8 mouse cellular contexts compared by ENCODE assay signal in genomic region chr6:135011734-135012116, GRCm38 (mm10). TPM values are rescaled to one million over a fixed set of nuclear protein-coding genes. Genes with fewer than 3 reads are reported as not detected.
DNase-seq lines count a peak whose midpoint lies in the region; ATAC-seq and TF ChIP-seq lines count a peak whose summit lies in the region.

No protein-coding gene starts in this region.

- DNase-seq in lung, postnatal 4 days: no peak
- no peak for DNase-seq in cerebellum, adult 9-10 months
- no peak for DNase-seq in cerebellum, postnatal 4 days (ENCODE audit: low spot score in 2 of 2)
- DNase-seq in layer of hippocampus, adult 9-11 months: no peak

- H3K9me3 ChIP-seq in lung, embryonic 16.5 days (ENCODE audit: control insufficient read depth, low read length): no peaks in the 10 kb centered on the region
- no peaks in the 10 kb centered on the region for H3K9me3 ChIP-seq in erythroblast, embryonic 14.5 days (ENCODE audit: control insufficient read depth, low read length)
- no peaks in the 10 kb centered on the region for H3K9me3 ChIP-seq in limb, embryonic 13.5 days

- H3K27ac ChIP-seq in lung, embryonic 16.5 days (ENCODE audit: low read length): 0 out of 2 replicates have a peak overlapping the region, but pooled peaks have one; percentile 34
- H3K27ac ChIP-seq in limb, embryonic 13.5 days: no peak overlapping the region
- H3K27ac ChIP-seq in olfactory bulb, adult 2 months (ENCODE audit: insufficient read depth, low read depth, low read length): peak overlapping the region; percentile 35; the same call in 1 of the 2 replicates

- ATAC-seq in lung, embryonic 16.5 days (ENCODE audit: low read depth): peak; percentile 50
- ATAC-seq in limb, embryonic 13.5 days (ENCODE audit: low FRiP score, low read depth): peak; percentile 66

- no peaks in the 10 kb centered on the region for H3K27me3 ChIP-seq in lung, embryonic 16.5 days (ENCODE audit: control insufficient read depth, insufficient read depth, low read depth, low read length)
- H3K27me3 ChIP-seq in erythroblast, embryonic 14.5 days (ENCODE audit: control insufficient read depth): no peaks in the 10 kb centered on the region
- no peaks in the 10 kb centered on the region for H3K27me3 ChIP-seq in limb, embryonic 13.5 days

- TF ChIP-seq POLR2A in olfactory bulb, adult 2 months (IDR thresholded peaks at IDR 0.05; ENCODE audit: insufficient read depth, low read depth, low read length): no peak

- H3K9ac ChIP-seq in lung, embryonic 16.5 days (ENCODE audit: low read length): peak overlapping the region; percentile 84
- peak overlapping the region; percentile 72 for H3K9ac ChIP-seq in limb, embryonic 13.5 days

- peaks cover 23% of the 10 kb centered on the region for H3K36me3 ChIP-seq in lung, embryonic 16.5 days (ENCODE audit: control insufficient read depth, insufficient read depth, low read length)
- H3K36me3 ChIP-seq in erythroblast, embryonic 14.5 days (ENCODE audit: control insufficient read depth): peaks cover 38% of the 10 kb centered on the region
- peaks cover 33% of the 10 kb centered on the region for H3K36me3 ChIP-seq in limb, embryonic 13.5 days

- peaks cover 9% of the 10 kb centered on the region for H3K4me1 ChIP-seq in lung, embryonic 16.5 days (replicated peaks; ENCODE audit: control insufficient read depth, insufficient read depth, low read length)
- H3K4me1 ChIP-seq in erythroblast, embryonic 14.5 days (ENCODE audit: control insufficient read depth): peaks cover 16% of the 10 kb centered on the region
- peaks cover 6% of the 10 kb centered on the region for H3K4me1 ChIP-seq in limb, embryonic 13.5 days
- no peaks in the 10 kb centered on the region for H3K4me1 ChIP-seq in olfactory bulb, adult 2 months (ENCODE audit: control insufficient read depth, insufficient read depth, low read length)

- no peak for TF ChIP-seq CTCF in olfactory bulb, adult 2 months (IDR thresholded peaks at IDR 0.05; ENCODE audit: insufficient read depth, low read depth, low read length)

- 1% methylated on average over 14 of the region's 14 CpGs for WGBS in lung, embryonic 16.5 days
- 2% methylated on average over 14 of the region's 14 CpGs for WGBS in limb, embryonic 13.5 days
- 2% methylated on average over 14 of the region's 14 CpGs for WGBS in olfactory bulb, adult 2 months

- peak overlapping the region; percentile 73 for H3K4me3 ChIP-seq in lung, embryonic 16.5 days (ENCODE audit: low read length)
- H3K4me3 ChIP-seq in erythroblast, embryonic 14.5 days (replicated peaks): peak overlapping the region; percentile 72
- H3K4me3 ChIP-seq in limb, embryonic 13.5 days: peak overlapping the region; percentile 61
- peak overlapping the region; percentile 69 for H3K4me3 ChIP-seq in olfactory bulb, adult 2 months (ENCODE audit: insufficient read depth, low read depth, low read length)

- peak overlapping the region; percentile 71 for H3K4me2 ChIP-seq in lung, embryonic 16.5 days (ENCODE audit: low read depth, low read length)
- H3K4me2 ChIP-seq in limb, embryonic 13.5 days (replicated peaks): peak overlapping the region; percentile 86

RNA-seq across cellular contexts. Expression of gene Ddx47, which starts 0.3 kb away (rescaled TPM):
- polyA plus RNA-seq in lung, embryonic 16.5 days (2015; fragmentation: Nextera tagmentation; extraction: Ambion mirVana): 123 and 131 TPM in 2 replicates
- 0.84 and 0.96 TPM in 2 replicates for polyA plus RNA-seq in erythroblast, embryonic 14.5 days (2012)
- polyA plus RNA-seq in limb, embryonic 13.5 days (2015; fragmentation: Nextera tagmentation; extraction: Ambion mirVana): 120 and 123 TPM in 2 replicates
- polyA plus RNA-seq in olfactory bulb, adult 2 months (2012; ENCODE audit: insufficient read depth, insufficient read length, low replicate concordance, missing spikeins): not detected in 2 replicates

RNA-seq across cellular contexts. Expression of gene Apold1, which starts 30.2 kb away (rescaled TPM):
- polyA plus RNA-seq in lung, embryonic 16.5 days (2015; fragmentation: Nextera tagmentation; extraction: Ambion mirVana): 1.8 and 1.9 TPM in 2 replicates
- 0.01 and 0.03 TPM in 2 replicates for polyA plus RNA-seq in erythroblast, embryonic 14.5 days (2012)
- polyA plus RNA-seq in limb, embryonic 13.5 days (2015; fragmentation: Nextera tagmentation; extraction: Ambion mirVana): 4.4 and 5.0 TPM in 2 replicates
- not detected in 2 replicates for polyA plus RNA-seq in olfactory bulb, adult 2 months (2012; ENCODE audit: insufficient read depth, insufficient read length, low replicate concordance, missing spikeins)

RNA-seq across cellular contexts. Expression of gene Gprc5a, which starts 53.7 kb away (rescaled TPM):
- polyA plus RNA-seq in lung, embryonic 16.5 days (2015; fragmentation: Nextera tagmentation; extraction: Ambion mirVana): 133 and 162 TPM in 2 replicates
- polyA plus RNA-seq in erythroblast, embryonic 14.5 days (2012): 0.06 TPM in 1 of 2 replicates, not detected in the other
- 2.1 and 2.5 TPM in 2 replicates for polyA plus RNA-seq in limb, embryonic 13.5 days (2015; fragmentation: Nextera tagmentation; extraction: Ambion mirVana)
- not detected in 2 replicates for polyA plus RNA-seq in olfactory bulb, adult 2 months (2012; ENCODE audit: insufficient read depth, insufficient read length, low replicate concordance, missing spikeins)

Comparison
In these comparisons a context has a peak if more than half of its experiments do, and no peak if none do; other contexts are left out.
1. RNA of gene Ddx47, which starts 0.3 kb away (polyA plus RNA-seq): not detected in olfactory bulb, adult 2 months, 123 to 131 TPM in lung, embryonic 16.5 days and 120 to 123 TPM in limb, embryonic 13.5 days; 0.84 to 0.96 TPM in erythroblast, embryonic 14.5 days; every median in the first group is over 10 times any median in the second.
2. RNA of gene Gprc5a, which starts 53.7 kb away (polyA plus RNA-seq): 133 to 162 TPM in lung, embryonic 16.5 days; 2.1 to 2.5 TPM in limb, embryonic 13.5 days, 0.06 TPM in erythroblast, embryonic 14.5 days and not detected in olfactory bulb, adult 2 months; every median in the first group is over 10 times any median in the second.
3. Peak in every context shown above with its lines, with median percentiles within 50 percentile points of each other: H3K4me3 ChIP-seq.